Mouse (Mus musculus): ENCODE results near the gene 2200002D01Rik. TPM values are rescaled to one million over a fixed set of nuclear protein-coding genes. Genes with fewer than 3 reads are reported as not detected.

Gene 2200002D01Rik
- total and polyA plus RNA-seq, 2 experiments from 2014 or later, result 0.82 TPM; not detected in 1

GRCm38 (mm10) chr7:29292458-29293098 lies 44.3 kb upstream of the 2200002D01Rik start:
- H3K27ac ChIP-seq (ENCODE audit: low read depth, low read length), result 0 out of 2 replicates have a peak overlapping the region, but pooled peaks have one; percentile 40
- DNase-seq, result no peak
- H3K4me2 ChIP-seq (ENCODE audit: low read depth), result no peak overlapping the region
- 28% methylated on average over 8 of the region's 8 CpGs for WGBS
- no peak for ATAC-seq
- H3K9ac ChIP-seq, result no peak overlapping the region; the same call in 1 of the 2 replicates
- H3K36me3 ChIP-seq (ENCODE audit: insufficient read depth), result no peaks in the 10 kb centered on the region
- 0 out of 2 replicates have a peak, but pooled peaks cover 5% of the 10 kb centered on the region for H3K4me1 ChIP-seq (ENCODE audit: insufficient read depth)
- H3K27me3 ChIP-seq (ENCODE audit: insufficient read depth, low read length), result no peaks in the 10 kb centered on the region
- H3K9me3 ChIP-seq (ENCODE audit: low read length), result no peaks in the 10 kb centered on the region
- no peak overlapping the region for H3K4me3 ChIP-seq (ENCODE audit: low read depth, low read length)
- no peak for TF ChIP-seq CTCF (IDR thresholded peaks at IDR 0.05; ENCODE audit: low read depth)

GRCm38 (mm10) chr7:29291616-29292457 lies 43.6 kb upstream of the 2200002D01Rik start:
- Histone ChIP-seq H3K9ac (no peak overlapping the region; the same call in 1 of the 2 replicates), H3K27ac (ENCODE audit: low read depth, low read length) (peak overlapping the region; percentile 45; the same call in 1 of the 2 replicates), H3K27me3 (ENCODE audit: insufficient read depth, low read length) (no peaks in the 10 kb centered on the region), H3K36me3 (ENCODE audit: insufficient read depth) (no peaks in the 10 kb centered on the region), H3K9me3 (ENCODE audit: low read length) (no peaks in the 10 kb centered on the region), H3K4me3 (ENCODE audit: low read depth, low read length) (no peak overlapping the region), H3K4me2 (ENCODE audit: low read depth) (no peak overlapping the region), H3K4me1 (ENCODE audit: insufficient read depth) (0 out of 2 replicates have a peak, but pooled peaks cover 5% of the 10 kb centered on the region)
- DNase-seq (no peak), ATAC-seq (peak; percentile 21; the same call in 1 of the 2 replicates)
- WGBS, result 30% methylated on average over 6 of the region's 7 CpGs
- TF ChIP-seq CTCF (IDR thresholded peaks at IDR 0.05; ENCODE audit: low read depth), result no peak

GRCm38 (mm10) chr7:29290691-29291485 lies 42.6 kb upstream of the 2200002D01Rik start:
- H3K9ac ChIP-seq, result no peak overlapping the region
- H3K27ac ChIP-seq (ENCODE audit: low read depth, low read length), result peak overlapping the region; percentile 5; the same call in 1 of the 2 replicates
- no peak for ATAC-seq

GRCm38 (mm10) chr7:29289856-29290255 lies 41.6 kb upstream of the 2200002D01Rik start:
- no peaks in the 10 kb centered on the region for H3K9me3 ChIP-seq (ENCODE audit: low read length)
- H3K4me2 ChIP-seq (ENCODE audit: low read depth), result no peak overlapping the region
- H3K27ac ChIP-seq (ENCODE audit: low read depth, low read length), result no peak overlapping the region
- ATAC-seq (no peak), DNase-seq (no peak)
- no peak for TF ChIP-seq CTCF (IDR thresholded peaks at IDR 0.05; ENCODE audit: low read depth)
- 0 out of 2 replicates have a peak, but pooled peaks cover 5% of the 10 kb centered on the region for H3K4me1 ChIP-seq (ENCODE audit: insufficient read depth)
- WGBS, result 78% methylated on average over 6 of the region's 6 CpGs
- H3K4me3 ChIP-seq (ENCODE audit: low read depth, low read length), result no peak overlapping the region; the same call in 1 of the 2 replicates
- H3K9ac ChIP-seq, result no peak overlapping the region
- H3K27me3 ChIP-seq (ENCODE audit: insufficient read depth, low read length), result no peaks in the 10 kb centered on the region
- H3K36me3 ChIP-seq (ENCODE audit: insufficient read depth), result no peaks in the 10 kb centered on the region

More at GRCm38 (mm10) chr7:29290691-29291485, 42.6 kb upstream of the 2200002D01Rik start:
- Histone ChIP-seq H3K4me3 (ENCODE audit: low read depth, low read length) (no peak overlapping the region), H3K4me1 (ENCODE audit: insufficient read depth) (0 out of 2 replicates have a peak, but pooled peaks cover 5% of the 10 kb centered on the region), H3K4me2 (ENCODE audit: low read depth) (no peak overlapping the region), H3K36me3 (ENCODE audit: insufficient read depth) (no peaks in the 10 kb centered on the region), H3K27me3 (ENCODE audit: insufficient read depth, low read length) (no peaks in the 10 kb centered on the region), H3K9me3 (ENCODE audit: low read length) (no peaks in the 10 kb centered on the region)
- 42% methylated on average over 11 of the region's 11 CpGs for WGBS
- TF ChIP-seq CTCF (IDR thresholded peaks at IDR 0.05; ENCODE audit: low read depth), result no peak
- no peak for DNase-seq

GRCm38 (mm10) chr7:29288942-29289638 lies 40.8 kb upstream of the 2200002D01Rik start, which contains the start of gene Ppp1r14a:
TSS of gene Ppp1r14a (plus strand) at chr7:29289308.
- Histone ChIP-seq H3K4me3 (ENCODE audit: low read depth, low read length) (peak within 1 kb of the TSS; percentile 45), H3K9me3 (ENCODE audit: low read length) (no peaks in the 10 kb centered on the region), H3K27me3 (ENCODE audit: insufficient read depth, low read length) (no peaks in the 10 kb centered on the region), H3K4me1 (ENCODE audit: insufficient read depth) (0 out of 2 replicates have a peak, but pooled peaks cover 5% of the 10 kb centered on the region), H3K36me3 (ENCODE audit: insufficient read depth) (no peaks in the 10 kb centered on the region), H3K4me2 (ENCODE audit: low read depth) (peak within 1 kb of the TSS; percentile 77), H3K9ac (peak within 1 kb of the TSS; percentile 46), H3K27ac (ENCODE audit: low read depth, low read length) (no peak within 1 kb of the TSS)
- WGBS, result 2% methylated on average over 53 of the region's 59 CpGs
- DNase-seq (peak; percentile 69), ATAC-seq (peak; percentile 40; the same call in 1 of the 2 replicates)
- peak; percentile 80 for TF ChIP-seq CTCF (IDR thresholded peaks at IDR 0.05; ENCODE audit: low read depth)

- no peaks in the 10 kb centered on the region for H3K36me3 ChIP-seq (ENCODE audit: insufficient read depth)
- H3K27ac ChIP-seq (ENCODE audit: low read depth, low read length), result no peak overlapping the region
- H3K27me3 ChIP-seq (ENCODE audit: insufficient read depth, low read length), result no peaks in the 10 kb centered on the region
- no peaks in the 10 kb centered on the region for H3K9me3 ChIP-seq (ENCODE audit: low read length)
- ATAC-seq (no peak), DNase-seq (no peak)
- no peak overlapping the region for H3K4me3 ChIP-seq (ENCODE audit: low read depth, low read length)
- WGBS, result 93% methylated on average over 2 of the region's 2 CpGs
- no peak overlapping the region for H3K9ac ChIP-seq
- H3K4me2 ChIP-seq (ENCODE audit: low read depth), result no peak overlapping the region
- 0 out of 2 replicates have a peak, but pooled peaks cover 5% of the 10 kb centered on the region for H3K4me1 ChIP-seq (ENCODE audit: insufficient read depth)
- no peak for TF ChIP-seq CTCF (IDR thresholded peaks at IDR 0.05; ENCODE audit: low read depth)
These were observed 39.8 kb upstream of the 2200002D01Rik start for GRCm38 (mm10) chr7:29288079-29288478.

All from forebrain, postnatal 0 days (tissue).